Mouse (Mus musculus): ENCODE results near the gene Mvk. TPM values are rescaled to one million over a fixed set of nuclear protein-coding genes. Genes with fewer than 3 reads are reported as not detected.

The Mvk gene
- polyA plus RNA-seq, 1 experiment from 2014 or later, result 66.5 TPM

GRCm38 (mm10) chr5:114415606-114416005 is 28.5 kb upstream of the Mvk start:
- DNase-seq (ENCODE audit: low spot score) (no peak), ATAC-seq (ENCODE audit: insufficient read depth, low FRiP score, low TSS enrichment) (no peak)
- Histone ChIP-seq H3K4me2 (ENCODE audit: low read depth) (no peak overlapping the region), H3K9ac (ENCODE audit: low read length) (no peak overlapping the region), H3K27me3 (ENCODE audit: control insufficient read depth, insufficient read depth, low read length) (no peaks in the 10 kb centered on the region), H3K27ac (ENCODE audit: low read depth, low read length) (no peak overlapping the region), H3K4me1 (ENCODE audit: control insufficient read depth, insufficient read depth, low read length) (no peaks in the 10 kb centered on the region), H3K36me3 (ENCODE audit: control insufficient read depth, insufficient read depth, low read length) (peaks cover 36% of the 10 kb centered on the region), H3K9me3 (ENCODE audit: control insufficient read depth, low read length) (no peaks in the 10 kb centered on the region), H3K4me3 (ENCODE audit: low read depth, low read length) (no peak overlapping the region)
- 95% methylated on average over 5 of the region's 5 CpGs for WGBS

DNA sequence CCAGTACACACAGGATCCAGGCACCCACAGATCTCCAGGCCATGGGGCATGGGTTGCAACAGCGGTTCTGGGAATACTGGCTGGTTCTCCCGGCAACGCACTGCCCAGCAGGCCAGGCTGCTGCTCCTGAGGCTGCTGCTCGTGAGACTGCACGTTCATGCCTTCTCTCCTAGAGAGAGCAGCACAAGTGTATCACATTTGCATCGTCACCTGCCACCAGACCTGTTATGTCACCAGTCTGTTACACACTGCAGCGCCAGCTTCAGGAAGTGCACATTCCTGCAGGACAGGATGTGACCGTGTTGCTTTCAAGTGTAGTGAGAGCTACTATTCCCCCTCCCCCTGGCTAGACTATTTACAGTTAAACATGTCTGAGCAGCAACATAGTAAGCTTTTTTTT is 27.2 kb upstream of the Mvk start:
- Histone ChIP-seq H3K27me3 (ENCODE audit: control insufficient read depth, insufficient read depth, low read length) (no peaks in the 10 kb centered on the region), H3K4me3 (ENCODE audit: low read depth, low read length) (no peak overlapping the region), H3K9ac (ENCODE audit: low read length) (no peak overlapping the region), H3K36me3 (ENCODE audit: control insufficient read depth, insufficient read depth, low read length) (peaks cover 32% of the 10 kb centered on the region), H3K9me3 (ENCODE audit: control insufficient read depth, low read length) (no peaks in the 10 kb centered on the region), H3K4me1 (ENCODE audit: control insufficient read depth, insufficient read depth, low read length) (no peaks in the 10 kb centered on the region), H3K4me2 (ENCODE audit: low read depth) (no peak overlapping the region), H3K27ac (ENCODE audit: low read depth, low read length) (no peak overlapping the region)
- DNase-seq (ENCODE audit: low spot score) (no peak), ATAC-seq (ENCODE audit: insufficient read depth, low FRiP score, low TSS enrichment) (no peak)
- WGBS, result 89% methylated on average over 8 of the region's 8 CpGs

DNA sequence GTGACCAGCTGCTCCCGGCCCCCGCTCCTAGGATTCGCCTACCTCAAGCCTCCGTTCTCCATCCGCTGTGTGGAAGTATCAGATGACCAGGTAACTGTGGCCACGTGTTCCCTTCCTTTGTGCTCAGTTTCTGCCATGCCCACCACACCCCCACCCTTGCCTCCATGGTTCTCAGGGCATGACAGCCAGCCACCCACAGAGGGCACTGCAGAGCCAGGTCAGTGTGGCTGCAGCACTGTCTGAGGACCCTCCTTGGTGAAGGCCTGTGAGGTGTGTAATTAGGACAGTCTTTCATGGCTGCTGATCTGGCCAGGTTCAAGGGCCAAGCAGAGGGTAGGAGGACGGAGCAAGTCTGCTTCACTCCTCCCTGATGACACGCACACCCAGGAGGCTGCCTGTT is 25.5 kb upstream of the Mvk start:
- WGBS, result 88% methylated on average over 8 of the region's 8 CpGs
- H3K27ac ChIP-seq (ENCODE audit: low read depth, low read length), result no peak overlapping the region
- H3K4me3 ChIP-seq (ENCODE audit: low read depth, low read length), result no peak overlapping the region
- H3K4me2 ChIP-seq (ENCODE audit: low read depth), result no peak overlapping the region
- H3K36me3 ChIP-seq (ENCODE audit: control insufficient read depth, insufficient read depth, low read length), result peaks cover 26% of the 10 kb centered on the region
- no peaks in the 10 kb centered on the region for H3K4me1 ChIP-seq (ENCODE audit: control insufficient read depth, insufficient read depth, low read length)
- H3K27me3 ChIP-seq (ENCODE audit: control insufficient read depth, insufficient read depth, low read length), result no peaks in the 10 kb centered on the region
- no peak for ATAC-seq (ENCODE audit: insufficient read depth, low FRiP score, low TSS enrichment)
- peak; percentile 45 for DNase-seq (ENCODE audit: low spot score)
- no peak overlapping the region for H3K9ac ChIP-seq (ENCODE audit: low read length)
- H3K9me3 ChIP-seq (ENCODE audit: control insufficient read depth, low read length), result no peaks in the 10 kb centered on the region

GRCm38 (mm10) chr5:114421561-114422298 is 22.3 kb upstream of the Mvk start:
- peaks cover 19% of the 10 kb centered on the region for H3K36me3 ChIP-seq (ENCODE audit: control insufficient read depth, insufficient read depth, low read length)
- no peak overlapping the region for H3K9ac ChIP-seq (ENCODE audit: low read length)
- no peak for ATAC-seq (ENCODE audit: insufficient read depth, low FRiP score, low TSS enrichment)
- no peaks in the 10 kb centered on the region for H3K4me1 ChIP-seq (ENCODE audit: control insufficient read depth, insufficient read depth, low read length)
- DNase-seq (ENCODE audit: low spot score), result no peak
- WGBS, result 79% methylated on average over 11 of the region's 11 CpGs
- no peak overlapping the region for H3K4me3 ChIP-seq (ENCODE audit: low read depth, low read length)
- H3K27me3 ChIP-seq (ENCODE audit: control insufficient read depth, insufficient read depth, low read length), result no peaks in the 10 kb centered on the region
- no peak overlapping the region for H3K27ac ChIP-seq (ENCODE audit: low read depth, low read length)
- no peaks in the 10 kb centered on the region for H3K9me3 ChIP-seq (ENCODE audit: control insufficient read depth, low read length)
- H3K4me2 ChIP-seq (ENCODE audit: low read depth), result no peak overlapping the region

DNA sequence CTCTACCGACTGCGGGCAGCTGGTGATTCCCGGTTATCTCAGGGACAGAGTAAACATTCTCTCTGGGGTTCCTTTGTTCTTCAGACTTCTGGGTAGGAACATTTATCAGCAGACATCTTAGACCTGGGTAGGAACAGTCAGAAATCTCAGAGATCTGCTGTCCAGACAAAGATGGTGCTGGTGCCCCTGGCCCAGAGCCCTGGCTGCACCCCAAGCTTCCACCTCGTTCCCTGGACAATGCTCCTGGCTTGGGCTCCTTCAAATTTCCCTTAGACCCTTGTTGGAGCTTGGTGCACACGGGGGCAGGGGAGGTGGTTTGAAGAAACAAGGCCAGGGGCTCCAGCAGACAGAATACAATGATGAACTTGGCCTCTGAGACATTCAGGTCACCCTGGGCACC is 21.5 kb upstream of the Mvk start:
- whole genome bisulfite sequencing, result 54% methylated on average over 5 of the region's 5 CpGs
- Histone ChIP-seq H3K9ac (ENCODE audit: low read length) (peak overlapping the region; percentile 26; the same call in 1 of the 2 replicates), H3K4me3 (ENCODE audit: low read depth, low read length) (no peak overlapping the region), H3K9me3 (ENCODE audit: control insufficient read depth, low read length) (no peaks in the 10 kb centered on the region), H3K4me2 (ENCODE audit: low read depth) (no peak overlapping the region), H3K27me3 (ENCODE audit: control insufficient read depth, insufficient read depth, low read length) (no peaks in the 10 kb centered on the region), H3K27ac (ENCODE audit: low read depth, low read length) (no peak overlapping the region), H3K4me1 (ENCODE audit: control insufficient read depth, insufficient read depth, low read length) (no peaks in the 10 kb centered on the region), H3K36me3 (ENCODE audit: control insufficient read depth, insufficient read depth, low read length) (peaks cover 14% of the 10 kb centered on the region)
- DNase-seq (ENCODE audit: low spot score), result no peak
- ATAC-seq (ENCODE audit: insufficient read depth, low FRiP score, low TSS enrichment), result no peak

- WGBS, result 81% methylated on average over 5 of the region's 5 CpGs
- H3K27me3 ChIP-seq (ENCODE audit: control insufficient read depth, insufficient read depth, low read length), result no peaks in the 10 kb centered on the region
- H3K9ac ChIP-seq (ENCODE audit: low read length), result no peak overlapping the region
- no peak overlapping the region for H3K4me2 ChIP-seq (ENCODE audit: low read depth)
- no peaks in the 10 kb centered on the region for H3K9me3 ChIP-seq (ENCODE audit: control insufficient read depth, low read length)
- H3K27ac ChIP-seq (ENCODE audit: low read depth, low read length), result no peak overlapping the region
- H3K4me1 ChIP-seq (ENCODE audit: control insufficient read depth, insufficient read depth, low read length), result peaks cover under 1% of the 10 kb centered on the region; the same call in 1 of the 2 replicates
- ATAC-seq (ENCODE audit: insufficient read depth, low FRiP score, low TSS enrichment), result no peak
- no peak for DNase-seq (ENCODE audit: low spot score)
- H3K36me3 ChIP-seq (ENCODE audit: control insufficient read depth, insufficient read depth, low read length), result peaks cover 8% of the 10 kb centered on the region
- H3K4me3 ChIP-seq (ENCODE audit: low read depth, low read length), result no peak overlapping the region
These were observed 20.1 kb upstream of the Mvk start for GRCm38 (mm10) chr5:114423961-114424360.

DNA sequence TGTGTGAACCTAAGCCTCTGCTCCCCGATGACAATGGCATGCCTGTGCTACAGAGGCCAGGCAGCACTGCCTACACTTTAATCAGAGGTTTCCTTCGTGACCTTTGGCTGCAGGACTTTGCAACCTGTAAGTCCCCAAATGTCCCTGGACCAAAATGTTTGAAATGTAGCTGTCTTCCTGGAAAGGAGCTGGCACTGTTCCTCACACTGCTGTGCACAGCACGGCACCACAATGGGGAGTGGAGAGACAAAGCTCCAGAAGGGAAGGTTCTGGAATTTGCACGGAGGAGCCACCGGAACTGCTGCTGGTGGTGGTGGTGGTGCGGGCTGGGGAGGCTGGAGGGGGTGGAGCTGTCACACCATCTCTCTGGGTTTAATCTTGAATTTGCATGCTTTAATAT is 17.3 kb upstream of the Mvk start:
- 71% methylated on average over 6 of the region's 6 CpGs for WGBS
- ATAC-seq (ENCODE audit: insufficient read depth, low FRiP score, low TSS enrichment), result no peak
- no peak for DNase-seq (ENCODE audit: low spot score)
- H3K4me2 ChIP-seq (ENCODE audit: low read depth), result no peak overlapping the region
- no peak overlapping the region for H3K27ac ChIP-seq (ENCODE audit: low read depth, low read length)
- no peaks in the 10 kb centered on the region for H3K36me3 ChIP-seq (ENCODE audit: control insufficient read depth, insufficient read depth, low read length)
- H3K9ac ChIP-seq (ENCODE audit: low read length), result no peak overlapping the region
- no peaks in the 10 kb centered on the region for H3K27me3 ChIP-seq (ENCODE audit: control insufficient read depth, insufficient read depth, low read length)
- H3K9me3 ChIP-seq (ENCODE audit: control insufficient read depth, low read length), result no peaks in the 10 kb centered on the region
- peaks cover 4% of the 10 kb centered on the region; the same call in 1 of the 2 replicates for H3K4me1 ChIP-seq (ENCODE audit: control insufficient read depth, insufficient read depth, low read length)
- no peak overlapping the region for H3K4me3 ChIP-seq (ENCODE audit: low read depth, low read length)

- Histone ChIP-seq H3K9me3 (ENCODE audit: control insufficient read depth, low read length) (no peaks in the 10 kb centered on the region), H3K36me3 (ENCODE audit: control insufficient read depth, insufficient read depth, low read length) (no peaks in the 10 kb centered on the region), H3K4me3 (ENCODE audit: low read depth, low read length) (no peak overlapping the region), H3K4me2 (ENCODE audit: low read depth) (no peak overlapping the region), H3K9ac (ENCODE audit: low read length) (no peak overlapping the region), H3K27me3 (ENCODE audit: control insufficient read depth, insufficient read depth, low read length) (no peaks in the 10 kb centered on the region), H3K4me1 (ENCODE audit: control insufficient read depth, insufficient read depth, low read length) (peaks cover 4% of the 10 kb centered on the region; the same call in 1 of the 2 replicates), H3K27ac (ENCODE audit: low read depth, low read length) (no peak overlapping the region)
- 60% methylated on average over 18 of the region's 18 CpGs for WGBS
- no peak for ATAC-seq (ENCODE audit: insufficient read depth, low FRiP score, low TSS enrichment)
- no peak for DNase-seq (ENCODE audit: low spot score)
These were observed 15.4 kb upstream of the Mvk start for GRCm38 (mm10) chr5:114428621-114429020.

DNA sequence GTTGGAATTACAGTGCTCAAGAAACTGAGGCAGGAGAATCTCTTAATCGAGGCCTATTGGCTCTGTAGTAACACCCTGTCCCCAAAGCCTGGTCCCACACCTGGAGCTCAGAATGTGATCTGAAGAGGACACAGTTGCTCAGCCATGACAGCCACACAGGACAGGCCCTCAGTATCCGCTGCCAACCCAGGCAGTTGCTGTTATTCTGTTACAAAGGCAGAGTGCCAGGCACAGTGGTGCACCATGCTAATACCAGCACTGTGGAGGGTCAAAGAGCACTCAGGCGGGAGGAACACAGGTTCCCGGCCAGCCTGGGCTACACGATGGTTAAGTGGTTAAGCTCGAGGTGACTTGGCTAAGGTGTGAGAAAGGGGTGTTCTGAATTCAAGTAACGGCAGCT is 14.3 kb upstream of the Mvk start:
- no peak overlapping the region for H3K4me2 ChIP-seq (ENCODE audit: low read depth)
- no peaks in the 10 kb centered on the region for H3K9me3 ChIP-seq (ENCODE audit: control insufficient read depth, low read length)
- peaks cover 4% of the 10 kb centered on the region; the same call in 1 of the 2 replicates for H3K4me1 ChIP-seq (ENCODE audit: control insufficient read depth, insufficient read depth, low read length)
- H3K36me3 ChIP-seq (ENCODE audit: control insufficient read depth, insufficient read depth, low read length), result 0 out of 2 replicates have a peak, but pooled peaks cover 2% of the 10 kb centered on the region
- DNase-seq (ENCODE audit: low spot score), result no peak
- ATAC-seq (ENCODE audit: insufficient read depth, low FRiP score, low TSS enrichment), result no peak
- WGBS, result 88% methylated on average over 7 of the region's 7 CpGs
- H3K27ac ChIP-seq (ENCODE audit: low read depth, low read length), result no peak overlapping the region
- no peak overlapping the region for H3K4me3 ChIP-seq (ENCODE audit: low read depth, low read length)
- H3K9ac ChIP-seq (ENCODE audit: low read length), result no peak overlapping the region
- no peaks in the 10 kb centered on the region for H3K27me3 ChIP-seq (ENCODE audit: control insufficient read depth, insufficient read depth, low read length)

Data from neural tube, embryonic 11.5 days (tissue).